Mouse (Mus musculus) right cerebral cortex, postnatal 4 days (tissue): ENCODE measurements around the gene Gstp3.
"Not testable (repeated sequence)": the region's sequence is repeated elsewhere in the genome, so short reads cannot be mapped to it uniquely, and the experiment has no call there.

Experiments
- DNase-seq: peaks from one replicate; pipeline ENCODE4 v3.0.0-alpha.2; 2022

The Gstp3 gene

GRCm38 (mm10) chr19:4088146-4088545 lies 28.8 kb upstream of the Gstp3 start:
- DNase-seq, result no peak

- DNase-seq, result no peak
Measured at GRCm38 (mm10) chr19:4087090-4087489, 27.7 kb upstream of the Gstp3 start.

GRCm38 (mm10) chr19:4086156-4086555 lies 26.8 kb upstream of the Gstp3 start:
- no peak for DNase-seq

GRCm38 (mm10) chr19:4084984-4085383 lies 25.6 kb upstream of the Gstp3 start:
- no peak for DNase-seq

GRCm38 (mm10) chr19:4083826-4084225 lies 24.5 kb upstream of the Gstp3 start:
- DNase-seq, result no peak

- DNase-seq, result no peak
Measured at GRCm38 (mm10) chr19:4083316-4083715, 23.9 kb upstream of the Gstp3 start.

- no peak for DNase-seq
Measured at GRCm38 (mm10) chr19:4082219-4082965, 23.0 kb upstream of the Gstp3 start.

- no peak for DNase-seq
Measured at GRCm38 (mm10) chr19:4081394-4081793, 22.0 kb upstream of the Gstp3 start, which contains the start of gene Cabp2. Gene Cabp2, plus strand, starts transcription at chr19:4081578.

GRCm38 (mm10) chr19:4080511-4081009 lies 21.2 kb upstream of the Gstp3 start:
- no peak for DNase-seq

- DNase-seq, result no peak
Measured at GRCm38 (mm10) chr19:4079594-4079993, 20.2 kb upstream of the Gstp3 start.

GRCm38 (mm10) chr19:4075531-4075930 lies 16.2 kb upstream of the Gstp3 start:
- no peak for DNase-seq

GRCm38 (mm10) chr19:4072706-4073424 lies 13.5 kb upstream of the Gstp3 start:
- DNase-seq, result no peak

GRCm38 (mm10) chr19:4071406-4071805 lies 12.0 kb upstream of the Gstp3 start:
- DNase-seq, result no peak

- no peak for DNase-seq
Measured at GRCm38 (mm10) chr19:4070756-4071155, 11.4 kb upstream of the Gstp3 start.

GRCm38 (mm10) chr19:4070311-4070710 lies 10.9 kb upstream of the Gstp3 start:
- DNase-seq, result no peak

GRCm38 (mm10) chr19:4068717-4069410 lies 9.5 kb upstream of the Gstp3 start:
- no peak for DNase-seq

- DNase-seq, result not testable (repeated sequence)
Measured at GRCm38 (mm10) chr19:4068242-4068641, 8.9 kb upstream of the Gstp3 start.

- DNase-seq, result no peak
Measured at GRCm38 (mm10) chr19:4066877-4067276, 7.5 kb upstream of the Gstp3 start.

- DNase-seq, result no peak
Measured at GRCm38 (mm10) chr19:4066280-4066679, 6.9 kb upstream of the Gstp3 start.

GRCm38 (mm10) chr19:4064501-4064900 lies 5.1 kb upstream of the Gstp3 start:
- DNase-seq, result not testable (repeated sequence)

GRCm38 (mm10) chr19:4063357-4063756 lies 4.0 kb upstream of the Gstp3 start:
- not testable (repeated sequence) for DNase-seq

- no peak for DNase-seq
Measured at GRCm38 (mm10) chr19:4060899-4061465, 1.6 kb upstream of the Gstp3 start.
